Mouse (Mus musculus) heart, adult 2 months (tissue): ENCODE measurements at regions not wholly inside any gene's neighbourhood (a gene's known extent, or its start where the extent isn't known, plus 50 kb on each side); places are given as distances from the start of the nearest gene placed in this dataset.

Experiments used
- CTCF ChIP-seq: fragments of 200-600 bp; IDR thresholded peaks from 2 replicates; pipeline ENCODE4 v1.8.1; 2022; ENCODE audit warnings: antibody characterized with exemption, mild to moderate bottlenecking, moderate library complexity
- EP300 ChIP-seq: fragments of 200-500 bp; IDR thresholded peaks from 2 replicates; pipeline ENCODE4 v1.6.1; 2011; ENCODE audit warnings: low read depth, low read length, control low read depth; ENCODE audit not compliant: insufficient read depth

- TF ChIP-seq CTCF (no peak), EP300 (no peak)
Observed at GRCm38 (mm10) chr1:75885632-75886031, 339.6 kb downstream of the Slc4a3 start.
